Mouse (Mus musculus): ENCODE data around the gene Cpne4. TPM values are rescaled to one million over a fixed set of nuclear protein-coding genes. Genes with fewer than 3 reads are reported as not detected.

Gene Cpne4
- polyA plus RNA-seq, 1 experiment = not detected

DNA sequence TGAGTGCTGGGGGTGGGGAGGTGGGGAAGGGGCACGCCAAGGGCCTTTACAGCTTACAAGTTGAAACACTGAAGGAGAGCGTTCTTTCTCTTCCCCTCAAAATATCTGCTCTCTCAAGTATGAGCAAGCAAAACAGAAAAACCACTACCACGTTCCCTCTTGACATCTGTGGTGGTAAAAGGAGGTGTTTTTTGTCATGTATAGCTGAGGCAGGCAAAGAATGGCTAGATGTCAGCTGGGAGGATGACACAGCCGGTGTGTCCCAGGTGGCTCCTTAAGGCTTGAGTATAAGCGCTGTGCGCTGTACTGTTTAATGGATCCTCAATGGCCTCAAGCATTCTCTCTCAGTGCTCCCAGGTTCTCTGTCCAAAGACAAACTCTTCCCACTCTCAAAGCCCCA, 331.5 kb downstream of the Cpne4 start:
- Histone ChIP-seq H3K27ac (replicated peaks; ENCODE audit: low read depth, low read length) (no peak overlapping the region), H3K4me3 (ENCODE audit: insufficient read depth, low read depth, low read length) (no peak overlapping the region)

DNA sequence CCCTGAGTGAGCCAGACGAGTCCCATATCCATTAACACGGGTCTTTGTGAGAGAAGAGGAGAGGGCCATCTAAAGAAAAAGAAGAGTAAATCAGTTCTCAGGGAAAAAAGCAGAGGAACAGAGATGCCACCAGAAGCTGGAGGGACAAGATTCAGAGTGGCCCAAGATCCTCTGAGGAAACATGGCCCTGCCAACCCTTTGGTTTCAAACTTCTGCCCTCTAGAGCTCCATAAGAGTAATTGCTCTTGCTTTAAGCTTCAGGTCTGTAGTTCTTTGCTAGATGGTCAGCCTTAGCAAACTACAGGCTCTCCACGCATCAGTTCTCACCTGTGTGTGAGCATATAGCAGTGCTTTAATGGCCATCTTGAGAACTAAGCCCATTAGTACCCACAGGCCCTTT, 343.4 kb downstream of the Cpne4 start:
- Histone ChIP-seq H3K27ac (replicated peaks; ENCODE audit: low read depth, low read length) (no peak overlapping the region), H3K4me3 (ENCODE audit: insufficient read depth, low read depth, low read length) (no peak overlapping the region), H3K4me1 (ENCODE audit: control insufficient read depth, insufficient read depth, insufficient read length, low read length) (no peaks in the 10 kb centered on the region)

More for the DNA sequence above, 331.5 kb downstream of the Cpne4 start:
- no peaks in the 10 kb centered on the region for H3K4me1 ChIP-seq (ENCODE audit: control insufficient read depth, insufficient read depth, insufficient read length, low read length)

DNA sequence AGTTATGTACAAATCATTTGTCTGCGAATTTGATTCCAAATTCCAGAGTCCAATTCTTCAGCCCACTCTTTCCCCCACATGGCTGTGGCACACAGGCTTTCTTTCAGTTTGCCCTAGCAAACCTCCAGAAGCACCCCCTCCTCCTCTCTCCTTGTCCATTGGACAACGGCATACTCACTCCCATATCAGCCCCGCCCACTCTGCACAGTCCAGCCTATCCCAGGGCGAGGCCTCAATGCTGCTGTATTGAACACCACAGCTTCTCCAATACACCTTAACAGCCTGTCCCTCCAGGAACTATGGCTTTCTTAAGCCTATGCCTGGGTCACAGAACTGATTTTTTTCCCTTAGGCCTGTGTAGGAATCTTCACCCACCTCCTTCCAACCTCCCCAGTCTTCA, 348.3 kb downstream of the Cpne4 start:
- no peaks in the 10 kb centered on the region for H3K4me1 ChIP-seq (ENCODE audit: control insufficient read depth, insufficient read depth, insufficient read length, low read length)
- H3K27ac ChIP-seq (replicated peaks; ENCODE audit: low read depth, low read length) = no peak overlapping the region
- no peak overlapping the region for H3K4me3 ChIP-seq (ENCODE audit: insufficient read depth, low read depth, low read length)

DNA sequence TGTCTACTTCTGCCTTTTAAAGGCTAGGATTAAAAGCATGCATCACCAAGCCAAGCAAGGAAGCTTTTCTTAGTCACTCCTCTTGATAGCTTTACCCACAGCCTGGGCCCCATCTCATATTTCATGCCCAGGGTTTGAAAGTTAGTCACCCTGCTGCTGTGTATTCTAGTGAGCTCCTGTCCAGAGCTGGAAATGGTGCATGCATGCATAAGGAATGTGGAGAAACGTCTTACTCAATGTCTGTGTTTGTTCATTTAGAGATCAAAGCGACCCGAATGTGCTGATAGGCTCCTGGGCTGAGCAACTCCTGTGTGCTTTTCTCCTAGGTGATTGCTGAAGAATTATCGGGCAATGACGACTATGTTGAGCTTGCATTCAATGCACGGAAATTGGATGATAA, 354.0 kb downstream of the Cpne4 start:
- Histone ChIP-seq H3K27ac (replicated peaks; ENCODE audit: low read depth, low read length) (no peak overlapping the region), H3K4me1 (ENCODE audit: control insufficient read depth, insufficient read depth, insufficient read length, low read length) (no peaks in the 10 kb centered on the region), H3K4me3 (ENCODE audit: insufficient read depth, low read depth, low read length) (no peak overlapping the region)

DNA sequence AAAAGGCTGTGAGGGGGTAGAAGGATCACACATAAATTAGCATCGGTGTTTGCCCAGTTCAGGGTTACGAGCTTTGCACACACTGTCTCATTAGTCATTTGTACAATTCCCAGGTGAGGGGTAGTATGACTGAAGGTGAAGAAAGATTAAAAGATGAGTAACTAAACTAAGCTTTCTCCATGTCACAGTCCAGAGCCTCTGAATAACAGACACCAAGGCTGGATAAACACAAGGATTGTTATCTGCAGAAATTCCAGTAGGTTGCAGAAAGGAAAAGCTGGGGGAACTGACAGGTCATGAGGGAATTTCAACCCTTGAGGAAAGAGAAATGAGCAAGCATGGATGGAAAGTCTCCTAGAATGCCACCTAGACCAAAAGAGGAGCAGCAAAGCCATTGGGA, 354.7 kb downstream of the Cpne4 start:
- Histone ChIP-seq H3K27ac (replicated peaks; ENCODE audit: low read depth, low read length) (no peak overlapping the region), H3K4me3 (ENCODE audit: insufficient read depth, low read depth, low read length) (no peak overlapping the region), H3K4me1 (ENCODE audit: control insufficient read depth, insufficient read depth, insufficient read length, low read length) (no peaks in the 10 kb centered on the region)

DNA sequence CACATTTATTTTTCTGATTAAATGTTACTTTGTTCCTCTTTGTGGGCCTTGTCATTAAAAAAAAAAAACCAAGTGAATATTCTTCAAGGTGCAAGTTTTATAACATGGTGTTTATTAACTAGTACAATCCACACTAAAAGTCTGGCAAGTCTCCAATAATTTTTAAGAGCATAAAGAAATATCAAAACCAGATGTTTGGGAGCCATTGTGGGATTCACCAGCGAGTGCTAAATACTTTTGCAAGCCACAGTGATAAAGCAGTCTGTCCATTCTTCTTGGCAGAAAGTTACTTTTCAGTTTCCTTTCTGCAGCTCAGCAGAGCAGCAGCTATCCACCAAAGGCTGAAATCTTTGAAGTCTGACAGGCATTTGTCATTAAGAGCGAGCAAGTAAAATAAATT, 365.6 kb downstream of the Cpne4 start:
- H3K27ac ChIP-seq (replicated peaks; ENCODE audit: low read depth, low read length) = no peak overlapping the region
- H3K4me1 ChIP-seq (ENCODE audit: control insufficient read depth, insufficient read depth, insufficient read length, low read length) = no peaks in the 10 kb centered on the region
- no peak overlapping the region for H3K4me3 ChIP-seq (ENCODE audit: insufficient read depth, low read depth, low read length)

DNA sequence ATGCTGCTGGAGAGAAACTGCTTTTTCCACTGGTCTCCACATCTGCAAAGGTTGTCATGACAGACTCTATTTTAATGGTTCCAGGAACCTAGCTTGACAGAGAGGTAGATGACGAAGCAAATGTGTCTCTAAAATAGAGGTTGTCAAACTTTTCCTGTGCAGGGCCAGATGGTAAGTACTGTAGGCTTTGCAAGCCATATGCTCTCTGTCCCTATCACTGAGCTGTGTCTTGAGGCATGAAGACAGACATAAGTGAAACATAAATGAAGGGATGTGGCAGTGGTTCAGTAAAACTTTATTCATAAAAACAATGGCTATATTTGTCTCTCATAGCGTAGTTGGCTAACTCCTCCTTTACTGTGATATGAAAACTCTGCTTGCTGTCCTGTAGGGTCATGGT, 366.2 kb downstream of the Cpne4 start:
- no peak overlapping the region for H3K4me3 ChIP-seq (ENCODE audit: insufficient read depth, low read depth, low read length)
- no peaks in the 10 kb centered on the region for H3K4me1 ChIP-seq (ENCODE audit: control insufficient read depth, insufficient read depth, insufficient read length, low read length)
- no peak overlapping the region for H3K27ac ChIP-seq (replicated peaks; ENCODE audit: low read depth, low read length)

DNA sequence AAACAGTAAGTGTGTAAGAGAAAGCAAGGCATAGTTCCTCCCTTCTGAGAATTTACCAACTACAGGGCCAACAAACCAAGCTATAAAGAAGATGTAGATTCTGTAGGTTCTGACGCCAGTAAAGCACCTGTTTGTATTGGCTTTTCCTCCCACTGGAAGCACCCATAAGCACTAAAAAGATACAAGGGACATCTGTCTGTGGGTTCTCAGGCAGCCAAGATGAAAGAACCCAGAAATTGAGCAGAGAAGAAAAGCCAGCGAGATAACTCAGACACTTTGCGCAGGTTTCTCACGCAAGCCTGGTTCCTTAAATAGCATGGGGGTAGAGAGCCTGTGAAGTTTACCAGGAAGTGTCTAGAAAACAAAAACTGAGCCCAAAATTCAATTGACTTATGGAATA, 374.1 kb downstream of the Cpne4 start:
- Histone ChIP-seq H3K4me3 (ENCODE audit: insufficient read depth, low read depth, low read length) (no peak overlapping the region), H3K27ac (replicated peaks; ENCODE audit: low read depth, low read length) (no peak overlapping the region), H3K4me1 (ENCODE audit: control insufficient read depth, insufficient read depth, insufficient read length, low read length) (no peaks in the 10 kb centered on the region)

DNA sequence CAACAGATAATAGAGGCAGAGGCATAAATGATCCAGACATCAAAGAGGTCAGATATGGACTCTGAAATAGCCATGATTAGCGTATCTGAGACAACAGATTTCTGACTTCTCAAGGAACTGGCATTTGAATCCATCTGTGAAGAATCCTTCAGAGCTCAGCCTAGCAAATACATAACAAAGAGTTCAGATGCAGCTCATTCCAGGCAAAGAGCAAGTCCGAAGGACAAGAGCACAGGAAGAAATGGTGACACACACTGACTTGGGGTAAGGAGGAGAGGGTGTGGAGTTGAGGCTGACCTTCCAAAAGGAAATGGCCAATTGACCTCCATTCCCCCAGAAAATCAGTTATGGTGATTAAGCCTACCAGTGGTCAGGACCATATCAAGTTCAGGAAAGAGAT, 375.0 kb downstream of the Cpne4 start:
- H3K4me1 ChIP-seq (ENCODE audit: control insufficient read depth, insufficient read depth, insufficient read length, low read length) = no peaks in the 10 kb centered on the region
- no peak overlapping the region for H3K4me3 ChIP-seq (ENCODE audit: insufficient read depth, low read depth, low read length)
- H3K27ac ChIP-seq (replicated peaks; ENCODE audit: low read depth, low read length) = no peak overlapping the region

DNA sequence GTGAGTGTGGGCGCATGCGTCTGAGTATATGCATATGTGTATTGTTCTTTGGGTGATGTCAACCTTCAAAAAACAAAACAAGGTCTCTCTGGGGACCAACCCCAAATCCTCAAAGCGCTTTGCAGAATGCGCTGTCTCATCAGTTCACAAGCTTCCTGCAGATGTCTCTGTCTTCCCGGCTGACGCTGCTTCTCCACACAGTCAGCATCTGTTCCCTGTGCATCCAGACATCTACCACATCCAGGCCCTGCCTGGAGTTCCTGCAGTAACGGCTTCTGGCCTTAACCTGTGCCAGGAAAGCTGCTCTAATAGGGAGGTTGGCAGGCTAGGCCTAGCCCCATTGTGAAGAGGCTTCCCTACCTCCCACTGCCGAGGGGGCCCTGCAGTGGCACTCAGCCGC, 381.7 kb downstream of the Cpne4 start:
- H3K27ac ChIP-seq (replicated peaks; ENCODE audit: low read depth, low read length) = no peak overlapping the region
- H3K4me1 ChIP-seq (ENCODE audit: control insufficient read depth, insufficient read depth, insufficient read length, low read length) = no peaks in the 10 kb centered on the region
- H3K4me3 ChIP-seq (ENCODE audit: insufficient read depth, low read depth, low read length) = no peak overlapping the region

DNA sequence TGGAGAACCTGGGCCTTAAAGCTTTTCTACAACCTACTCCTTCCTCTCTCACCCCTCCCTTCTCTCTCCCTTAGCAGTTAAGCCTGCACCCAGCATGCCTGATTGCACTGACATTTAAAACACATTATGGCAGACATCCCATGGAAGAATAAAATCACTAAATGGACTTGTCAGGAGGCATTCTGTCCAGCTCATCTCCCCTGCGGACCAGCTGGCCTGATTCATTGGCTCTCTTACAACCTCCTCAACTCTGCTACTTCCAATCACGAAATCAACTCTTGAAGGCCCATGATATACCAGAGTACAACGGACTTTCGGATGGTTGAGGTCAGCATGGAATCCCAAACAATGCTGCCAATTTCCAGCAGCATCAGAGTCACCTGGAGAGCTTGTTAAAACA, 393.3 kb downstream of the Cpne4 start:
- Histone ChIP-seq H3K4me1 (ENCODE audit: control insufficient read depth, insufficient read depth, insufficient read length, low read length) (no peaks in the 10 kb centered on the region), H3K27ac (replicated peaks; ENCODE audit: low read depth, low read length) (no peak overlapping the region), H3K4me3 (ENCODE audit: insufficient read depth, low read depth, low read length) (no peak overlapping the region)

DNA sequence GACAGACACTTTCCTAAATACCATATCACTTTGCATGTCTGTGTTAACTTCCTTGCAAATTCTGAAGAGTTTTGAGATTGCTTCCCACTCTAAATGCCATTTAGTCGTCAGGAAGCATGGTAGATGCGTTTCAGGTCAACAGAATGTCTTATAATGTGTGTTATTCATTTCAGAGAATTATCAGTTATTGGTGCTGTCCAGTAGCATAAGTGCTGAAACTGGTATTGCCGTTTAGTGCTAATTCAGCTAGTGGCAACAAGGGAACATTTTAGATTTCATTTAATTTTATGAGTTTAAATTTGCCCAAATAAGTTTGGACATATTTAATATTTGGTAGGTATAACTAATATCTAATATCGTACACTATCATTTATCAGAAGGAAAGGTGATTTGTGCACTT, 403.5 kb downstream of the Cpne4 start:
- Histone ChIP-seq H3K4me1 (ENCODE audit: control insufficient read depth, insufficient read depth, insufficient read length, low read length) (no peaks in the 10 kb centered on the region), H3K4me3 (ENCODE audit: insufficient read depth, low read depth, low read length) (no peak overlapping the region), H3K27ac (replicated peaks; ENCODE audit: low read depth, low read length) (no peak overlapping the region)

DNA sequence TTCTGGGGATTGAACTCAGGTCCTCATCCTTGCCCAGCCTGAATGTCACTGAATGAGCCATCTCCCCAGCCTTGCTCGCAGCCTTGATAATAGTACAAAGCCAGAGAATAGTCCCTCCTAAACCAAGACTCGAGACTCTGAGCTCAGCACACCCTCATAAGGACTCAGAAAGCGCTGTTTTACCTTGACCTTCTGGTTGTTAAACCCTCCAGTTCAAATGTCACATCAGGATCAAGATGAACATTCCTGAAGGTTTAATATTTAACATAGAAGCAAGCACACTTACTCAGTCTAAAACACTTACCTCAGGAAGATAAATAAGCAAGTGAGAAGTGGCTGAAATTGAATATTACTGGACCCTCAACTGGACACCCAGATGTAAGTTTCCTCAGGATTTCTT, 405.1 kb downstream of the Cpne4 start:
- H3K27ac ChIP-seq (replicated peaks; ENCODE audit: low read depth, low read length) = no peak overlapping the region
- H3K4me3 ChIP-seq (ENCODE audit: insufficient read depth, low read depth, low read length) = no peak overlapping the region
- H3K4me1 ChIP-seq (ENCODE audit: control insufficient read depth, insufficient read depth, insufficient read length, low read length) = no peaks in the 10 kb centered on the region

DNA sequence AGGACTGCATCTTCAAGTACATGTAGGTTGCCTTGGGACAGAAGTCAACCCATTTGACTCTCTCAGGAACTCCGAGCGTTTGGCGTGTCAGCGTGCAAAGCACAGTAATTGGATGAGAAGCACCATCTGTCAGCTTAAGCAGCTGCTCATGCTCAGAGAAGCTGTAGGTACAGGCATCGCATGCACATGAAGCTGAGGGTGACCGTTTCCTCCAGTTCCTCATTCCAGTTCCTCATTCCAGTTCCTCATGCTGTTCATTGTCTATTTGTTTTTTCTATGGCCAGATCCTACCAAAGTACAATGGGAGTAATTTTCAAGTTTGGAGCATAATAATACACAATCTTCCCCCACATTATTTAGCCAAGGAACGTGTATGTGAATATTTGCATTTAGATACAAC, 425.7 kb downstream of the Cpne4 start:
- H3K4me3 ChIP-seq (ENCODE audit: insufficient read depth, low read depth, low read length) = no peak overlapping the region
- H3K27ac ChIP-seq (replicated peaks; ENCODE audit: low read depth, low read length) = no peak overlapping the region
- no peaks in the 10 kb centered on the region for H3K4me1 ChIP-seq (ENCODE audit: control insufficient read depth, insufficient read depth, insufficient read length, low read length)

DNA sequence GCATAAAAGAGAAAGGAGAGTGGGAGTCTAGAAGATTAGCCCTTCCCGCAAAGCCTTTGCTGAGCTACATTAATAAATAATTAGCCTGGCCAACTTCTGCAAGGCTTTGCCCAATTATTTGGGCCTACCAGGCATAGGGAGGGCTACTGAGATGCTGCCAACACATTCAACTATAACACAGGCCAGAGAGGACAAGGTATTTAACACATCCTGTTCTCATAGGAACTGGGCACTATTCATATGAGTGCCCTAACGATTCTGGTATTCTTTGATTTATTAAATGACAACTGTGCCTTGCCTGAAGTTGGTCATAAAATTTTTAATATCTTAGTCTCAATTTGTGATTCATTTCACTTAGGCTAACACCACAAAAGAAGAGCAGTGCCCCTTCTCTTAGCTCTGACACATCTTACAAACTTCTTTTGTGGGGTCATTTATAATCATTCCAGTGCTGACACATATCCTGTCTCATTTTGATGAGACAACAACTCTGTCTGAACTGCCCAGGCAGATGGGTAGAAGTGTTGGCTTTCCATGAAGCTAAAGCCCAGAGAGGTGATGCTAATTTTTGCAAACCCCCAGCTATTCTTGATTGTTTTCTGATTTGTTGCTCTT, 435.0 kb downstream of the Cpne4 start:
- H3K27ac ChIP-seq (replicated peaks; ENCODE audit: low read depth, low read length) = no peak overlapping the region
- no peak overlapping the region for H3K4me3 ChIP-seq (ENCODE audit: insufficient read depth, low read depth, low read length)
- no peaks in the 10 kb centered on the region for H3K4me1 ChIP-seq (ENCODE audit: control insufficient read depth, insufficient read depth, insufficient read length, low read length)

DNA sequence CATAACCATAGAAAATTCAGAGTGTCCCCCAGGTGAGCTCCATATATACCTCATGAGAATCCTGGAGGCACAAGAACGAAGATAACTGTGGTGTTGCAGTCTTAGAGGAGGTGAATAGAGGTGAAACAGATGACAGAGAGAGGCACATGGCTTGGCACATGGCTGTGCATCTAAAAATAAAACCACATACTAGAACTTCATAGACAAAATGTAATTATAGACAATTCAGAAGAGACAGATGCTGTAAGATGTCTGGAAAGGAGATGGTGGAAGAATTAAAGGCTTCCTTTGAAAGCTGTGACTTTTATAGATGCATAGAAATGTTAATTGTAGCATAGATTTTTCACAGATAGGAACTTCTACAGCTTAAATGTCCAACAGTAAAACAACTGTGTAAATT, 451.1 kb downstream of the Cpne4 start:
- no peak overlapping the region for H3K4me3 ChIP-seq (ENCODE audit: insufficient read depth, low read depth, low read length)
- no peaks in the 10 kb centered on the region for H3K4me1 ChIP-seq (ENCODE audit: control insufficient read depth, insufficient read depth, insufficient read length, low read length)
- H3K27ac ChIP-seq (replicated peaks; ENCODE audit: low read depth, low read length) = no peak overlapping the region

DNA sequence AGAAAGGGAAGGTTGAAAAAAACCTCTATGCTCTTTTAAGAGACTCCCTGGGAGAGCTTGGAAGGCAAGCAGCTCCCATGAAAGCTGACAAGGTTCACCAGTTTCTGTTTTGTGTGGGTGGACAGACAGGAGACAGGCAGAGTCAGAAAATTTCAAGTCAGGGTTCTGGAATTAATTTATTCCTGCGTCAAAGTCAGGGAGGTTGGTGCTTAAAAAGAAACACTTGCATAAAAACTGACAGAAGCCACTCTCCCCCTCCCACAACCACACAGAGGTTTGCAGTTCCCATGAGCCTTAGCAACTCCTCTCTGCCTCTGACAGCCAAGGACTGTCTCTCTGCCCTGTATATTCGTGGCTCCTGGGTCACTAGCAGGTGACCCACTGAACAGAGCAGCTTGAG, 463.6 kb downstream of the Cpne4 start:
- H3K27ac ChIP-seq (replicated peaks; ENCODE audit: low read depth, low read length) = no peak overlapping the region
- no peaks in the 10 kb centered on the region for H3K4me1 ChIP-seq (ENCODE audit: control insufficient read depth, insufficient read depth, insufficient read length, low read length)
- H3K4me3 ChIP-seq (ENCODE audit: insufficient read depth, low read depth, low read length) = no peak overlapping the region
